Mouse (Mus musculus) left cerebral cortex, adult 2 months (tissue): Measurements from ENCODE around the gene Fam213a. TPM values are rescaled to one million over a fixed set of nuclear protein-coding genes. Genes with fewer than 3 reads are reported as not detected.

Experiments
- DNase-seq, 2 experiments: peaks; one replicate each; pipeline ENCODE4 v3.0.0; 2021 to 2022; ENCODE audit warnings: low spot score in 2 of 2, mixed read lengths in 1 of 2; ENCODE audit errors: extremely low spot score in 1 of 2
- H3K27ac ChIP-seq: fragments of 200-600 bp; 2 replicates; pipeline ENCODE4 v1.8.1; 2022
- H3K4me3 ChIP-seq: fragments of 200-600 bp; 2 replicates; pipeline ENCODE4 v1.8.1; 2022
- CTCF ChIP-seq: fragments of 200-600 bp; IDR thresholded peaks from 2 replicates; pipeline ENCODE4 v1.8.1; 2022; ENCODE audit warnings: antibody characterized with exemption, mild to moderate bottlenecking, moderate library complexity
- intact Hi-C: fragments of 180-260 bp; cut with DNase I; formaldehyde crosslinking; loops from one replicate; pipeline ENCODE4 v1.15.1; 2025
- total RNA-seq, 2 experiments: library from RNA; stranded (reverse); gene quantifications; 2 replicates each; pipeline ENCODE4 v1.2.3; 2021

Gene Fam213a
- total RNA-seq, 2 experiments from 2014 or later = 106 to 123 TPM

GRCm38 (mm10) chr14:41025087-41025486, 11.5 kb upstream of the Fam213a start:
- intact Hi-C loops = no loop called here
- DNase-seq = no peak
- H3K27ac ChIP-seq = no peak overlapping the region
- no peak for TF ChIP-seq CTCF
- no peak overlapping the region for H3K4me3 ChIP-seq

- DNase-seq = no peak
- Histone ChIP-seq H3K27ac (no peak overlapping the region), H3K4me3 (no peak overlapping the region)
- no peak for TF ChIP-seq CTCF
- intact Hi-C loops = no loop called here
Measured at GRCm38 (mm10) chr14:41021246-41021645, 7.7 kb upstream of the Fam213a start.

GRCm38 (mm10) chr14:41017460-41017859, 3.9 kb upstream of the Fam213a start:
- intact Hi-C loops = no loop called here
- no peak for TF ChIP-seq CTCF
- Histone ChIP-seq H3K4me3 (no peak overlapping the region), H3K27ac (no peak overlapping the region)
- DNase-seq = no peak

- Histone ChIP-seq H3K27ac (peak overlapping the region; percentile 63; the same call in 1 of the 2 replicates), H3K4me3 (no peak overlapping the region)
- DNase-seq = no peak
- intact Hi-C loops = no loop called here
- no peak for TF ChIP-seq CTCF
Measured at GRCm38 (mm10) chr14:41014701-41015240, 1.2 kb upstream of the Fam213a start.

- intact Hi-C loops = no loop called here
- H3K27ac ChIP-seq = peak overlapping the region; percentile 90
Measured at GRCm38 (mm10) chr14:41013143-41013542, 445 bp downstream of the Fam213a start.

GRCm38 (mm10) chr14:41011916-41012315, 1.7 kb downstream of the Fam213a start:
- no peak for DNase-seq
- TF ChIP-seq CTCF = no peak
- Histone ChIP-seq H3K27ac (no peak overlapping the region), H3K4me3 (no peak overlapping the region)
- intact Hi-C loops = no loop called here

More at GRCm38 (mm10) chr14:41013143-41013542, 445 bp downstream of the Fam213a start:
- H3K4me3 ChIP-seq = peak overlapping the region; percentile 84
- DNase-seq = no peak
- no peak for TF ChIP-seq CTCF

- TF ChIP-seq CTCF = no peak
- Histone ChIP-seq H3K4me3 (no peak overlapping the region), H3K27ac (no peak overlapping the region)
- intact Hi-C loops = no loop called here
- DNase-seq = no peak
Measured at GRCm38 (mm10) chr14:41008138-41008537, 5.5 kb downstream of the Fam213a start.

GRCm38 (mm10) chr14:41007641-41008040, 5.9 kb downstream of the Fam213a start:
- no peak for DNase-seq
- H3K27ac ChIP-seq = no peak overlapping the region
- H3K4me3 ChIP-seq = no peak overlapping the region
- no peak for TF ChIP-seq CTCF
- intact Hi-C loops = no loop called here

- H3K27ac ChIP-seq = no peak overlapping the region
- no peak for DNase-seq
- no peak for TF ChIP-seq CTCF
- intact Hi-C loops = no loop called here
- no peak overlapping the region for H3K4me3 ChIP-seq
Measured at GRCm38 (mm10) chr14:41006899-41007298, 6.7 kb downstream of the Fam213a start.

GRCm38 (mm10) chr14:41006263-41006662, 7.3 kb downstream of the Fam213a start:
- Histone ChIP-seq H3K4me3 (no peak overlapping the region), H3K27ac (no peak overlapping the region)
- DNase-seq = no peak
- no peak for TF ChIP-seq CTCF
- intact Hi-C loops = no loop called here

- intact Hi-C loops = no loop called here
- no peak overlapping the region for H3K27ac ChIP-seq
- no peak overlapping the region for H3K4me3 ChIP-seq
- no peak for DNase-seq
- TF ChIP-seq CTCF = no peak
Measured at GRCm38 (mm10) chr14:41005716-41006115, 7.9 kb downstream of the Fam213a start.

- intact Hi-C loops = no loop called here
- Histone ChIP-seq H3K4me3 (no peak overlapping the region), H3K27ac (no peak overlapping the region)
- no peak for TF ChIP-seq CTCF
- DNase-seq = no peak
Measured at GRCm38 (mm10) chr14:41004201-41005141, 9.1 kb downstream of the Fam213a start.
